Mouse (Mus musculus) lung, postnatal 0 days (tissue): ENCODE measurements around the gene Cdh13.

ENCODE experiments used
- CTCF ChIP-seq: IDR thresholded peaks from 2 replicates; pipeline ENCODE4 v1.5.1; 2016; ENCODE audit warnings: antibody characterized with exemption, mild to moderate bottlenecking
- EP300 ChIP-seq: IDR thresholded peaks from 2 replicates; pipeline ENCODE4 v1.6.1; 2016; ENCODE audit warnings: antibody characterized with exemption, mild to moderate bottlenecking, control low read depth

DNA sequence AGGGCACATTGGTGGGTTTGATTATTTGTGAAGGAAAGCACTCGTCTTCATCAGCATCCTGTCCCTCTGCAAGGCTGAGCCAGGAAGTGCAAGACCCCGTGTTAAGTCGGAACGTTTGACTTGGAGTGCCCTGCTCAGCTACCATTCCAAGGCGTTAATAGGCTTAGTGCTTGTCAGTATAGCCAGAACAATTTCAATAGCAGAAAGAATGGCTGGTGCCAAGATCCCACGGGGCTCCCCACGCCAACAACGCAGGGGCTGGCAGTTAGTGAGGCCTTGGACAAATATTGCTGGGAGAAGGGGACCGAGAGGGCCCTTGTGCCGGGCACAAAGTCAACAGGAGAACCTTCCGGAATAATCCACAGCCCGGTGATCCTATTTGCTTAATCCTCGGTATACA lies 897.1 kb downstream of the Cdh13 start:
- TF ChIP-seq CTCF, result no peak
- no peak for TF ChIP-seq EP300
